Mouse (Mus musculus) heart, postnatal 0 days (tissue): ENCODE results near the gene Dcun1d5. TPM values are rescaled to one million over a fixed set of nuclear protein-coding genes. Genes with fewer than 3 reads are reported as not detected.
"Not testable (repeated sequence)": the region's sequence is repeated elsewhere in the genome, so short reads cannot be mapped to it uniquely, and the experiment has no call there.

Source experiments
- ATAC-seq: fragments of 200-750 bp; cut with Nextera tagmentation; 2 replicates; pipeline ENCODE4 v1.8.0; 2017; ENCODE audit warnings: low read depth, moderate number of reproducible peaks, moderate library complexity; ENCODE audit not compliant: insufficient read depth
- DNase-seq: peaks from one replicate; pipeline ENCODE4 v3.0.0-alpha.2; 2016; ENCODE audit warnings: low spot score
- H3K27ac ChIP-seq: fragments of 300-500 bp; sonication (generic); 2 replicates; pipeline ENCODE4 v1.5.1; 2014; ENCODE audit warnings: low read depth, mild to moderate bottlenecking
- H3K27me3 ChIP-seq: fragments of 300-500 bp; sonication (generic); 2 replicates; pipeline ENCODE4 v1.6.1; 2014; ENCODE audit warnings: low read length, mixed read lengths; ENCODE audit not compliant: control insufficient read depth, insufficient read depth
- H3K36me3 ChIP-seq: fragments of 300-500 bp; sonication (generic); replicated peaks from 2 replicates; pipeline ENCODE4 v1.6.1; 2014; ENCODE audit warnings: low read length, mixed read lengths; ENCODE audit not compliant: control insufficient read depth, insufficient read depth
- H3K4me1 ChIP-seq: fragments of 300-500 bp; sonication (generic); 2 replicates; pipeline ENCODE4 v1.6.1; 2014; ENCODE audit warnings: antibody characterized with exemption; ENCODE audit not compliant: control insufficient read depth, insufficient read depth
- H3K4me2 ChIP-seq: fragments of 300-500 bp; sonication (generic); 2 replicates; pipeline ENCODE4 v1.6.1; 2014; ENCODE audit warnings: low read depth, mild to moderate bottlenecking, low read length, moderate library complexity
- H3K4me3 ChIP-seq: fragments of 300-500 bp; sonication (generic); 2 replicates; pipeline ENCODE4 v1.5.1; 2014; ENCODE audit warnings: low read depth, low read length
- H3K9ac ChIP-seq: fragments of 300-500 bp; sonication (generic); replicated peaks from 2 replicates; pipeline ENCODE4 v1.6.1; 2014; ENCODE audit warnings: low read depth, low read length, mixed read lengths
- H3K9me3 ChIP-seq: fragments of 300-500 bp; sonication (generic); replicated peaks from 2 replicates; pipeline ENCODE4 v1.6.1; 2016; ENCODE audit warnings: low read length; ENCODE audit not compliant: control insufficient read depth
- CTCF ChIP-seq: IDR thresholded peaks from 2 replicates; pipeline ENCODE4 v1.5.1; 2016; ENCODE audit warnings: antibody characterized with exemption, control low read depth, low read depth
- EP300 ChIP-seq: IDR thresholded peaks from 2 replicates; pipeline ENCODE4 v1.6.1; 2016; ENCODE audit warnings: antibody characterized with exemption, low read depth
- WGBS: fragments of 180-500 bp; shearing (Covaris S2); extraction: QIAGEN DNeasy Blood & Tissue Kit; methylation state at CpG from one replicate; pipeline ENCODE4 v1.1.7; 2014; 5-methylcytosine and 5-hydroxymethylcytosine counted together
- polyA plus RNA-seq: library from polyadenylated mRNA; unstranded; fragments of >200 nt; fragmentation: Nextera tagmentation; extraction: Ambion mirVana; gene quantifications from 2 replicates; pipeline ENCODE4 v1.2.1, GENCODE M21; 2015
- total RNA-seq: library from RNA; depleted of rRNA; stranded (reverse); fragments of >200 nt; gene quantifications from 2 replicates; pipeline ENCODE4 v1.2.3, GENCODE M21; 2014; ENCODE audit warnings: low replicate concordance

Gene Dcun1d5
- total and polyA plus RNA-seq, 2 experiments from 2014 or later, result 50.6 to 86.1 TPM

- Histone ChIP-seq H3K27me3 (no peaks in the 10 kb centered on the region), H3K27ac (no peak overlapping the region), H3K4me2 (no peak overlapping the region), H3K9me3 (no peaks in the 10 kb centered on the region), H3K36me3 (peaks cover 6% of the 10 kb centered on the region; the same call in 1 of the 2 replicates), H3K4me1 (no peaks in the 10 kb centered on the region), H3K9ac (no peak overlapping the region), H3K4me3 (no peak overlapping the region)
- ATAC-seq, result no peak
- TF ChIP-seq CTCF (no peak), EP300 (no peak)
- WGBS, result 66% methylated on average over 6 of the region's 6 CpGs
- no peak for DNase-seq
Measured at GRCm38 (mm10) chr9:7167339-7167998, 16.9 kb upstream of the Dcun1d5 start.

GRCm38 (mm10) chr9:7173756-7174155 is 10.6 kb upstream of the Dcun1d5 start:
- no peak overlapping the region for H3K4me3 ChIP-seq
- H3K4me1 ChIP-seq, result peaks cover 4% of the 10 kb centered on the region; the same call in 1 of the 2 replicates
- ATAC-seq (no peak), DNase-seq (no peak)
- TF ChIP-seq EP300, result no peak
- no peak for TF ChIP-seq CTCF
- H3K9me3 ChIP-seq, result no peaks in the 10 kb centered on the region
- no peaks in the 10 kb centered on the region for H3K36me3 ChIP-seq
- H3K27ac ChIP-seq, result no peak overlapping the region
- H3K27me3 ChIP-seq, result no peaks in the 10 kb centered on the region
- no peak overlapping the region for H3K9ac ChIP-seq
- H3K4me2 ChIP-seq, result no peak overlapping the region
- 90% methylated on average over 1 of the region's 1 CpGs for WGBS

GRCm38 (mm10) chr9:7176618-7177610 is 7.4 kb upstream of the Dcun1d5 start:
- DNase-seq (peak; percentile 48), ATAC-seq (peak; percentile 98)
- WGBS, result 11% methylated on average over 41 of the region's 41 CpGs
- H3K36me3 ChIP-seq, result no peaks in the 10 kb centered on the region
- peak overlapping the region; percentile 55 for H3K4me3 ChIP-seq
- H3K9ac ChIP-seq, result no peak overlapping the region; the same call in 1 of the 2 replicates
- H3K27me3 ChIP-seq, result no peaks in the 10 kb centered on the region
- H3K27ac ChIP-seq, result no peak overlapping the region
- H3K4me1 ChIP-seq, result peaks cover 4% of the 10 kb centered on the region; the same call in 1 of the 2 replicates
- TF ChIP-seq EP300, result no peak
- H3K4me2 ChIP-seq, result peak overlapping the region; percentile 60
- H3K9me3 ChIP-seq, result no peaks in the 10 kb centered on the region

- WGBS, result under 1% methylated on average over 26 of the region's 31 CpGs
- Histone ChIP-seq H3K9ac (peak overlapping the region; percentile 82), H3K4me3 (peak overlapping the region; percentile 73), H3K36me3 (peaks cover 1% of the 10 kb centered on the region; the same call in 1 of the 2 replicates), H3K4me1 (peaks cover 24% of the 10 kb centered on the region; the same call in 1 of the 2 replicates), H3K9me3 (no peaks in the 10 kb centered on the region), H3K27me3 (no peaks in the 10 kb centered on the region), H3K27ac (peak overlapping the region; percentile 95), H3K4me2 (peak overlapping the region; percentile 69)
- no peak for TF ChIP-seq EP300
- TF ChIP-seq CTCF, result no peak
- ATAC-seq, result peak; percentile 73
- DNase-seq, result peak; percentile 11
Measured at GRCm38 (mm10) chr9:7184897-7185291, 574 bp downstream of the Dcun1d5 start.

DNA sequence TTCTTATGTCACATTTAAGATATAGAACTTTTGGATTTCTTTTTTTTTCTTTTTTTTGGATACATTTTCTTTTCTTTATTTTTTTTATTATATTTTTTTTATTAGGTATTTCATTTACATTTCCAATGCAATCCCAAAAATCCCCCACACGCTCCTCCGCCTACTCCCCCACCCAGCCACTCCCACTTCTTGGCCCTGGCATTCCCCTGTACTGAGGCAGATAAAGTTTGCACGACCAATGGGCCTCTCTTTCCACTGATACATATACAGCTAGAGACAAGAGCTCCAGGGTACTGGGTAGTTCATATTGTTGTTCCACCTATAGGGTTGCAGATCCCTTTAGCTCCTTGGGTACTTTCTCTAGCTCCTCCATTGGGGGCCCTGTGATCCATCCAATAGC is 6.4 kb downstream of the Dcun1d5 start:
- not testable (repeated sequence) for H3K27me3 ChIP-seq, DNase-seq
- WGBS, result 81% methylated on average over 3 of the region's 3 CpGs

More for the DNA sequence above, 6.4 kb downstream of the Dcun1d5 start:
- not testable (repeated sequence) for H3K9ac ChIP-seq, H3K9me3 ChIP-seq, H3K4me2 ChIP-seq, H3K4me3 ChIP-seq, H3K27ac ChIP-seq, H3K36me3 ChIP-seq, ATAC-seq
- peaks cover 12% of the 10 kb centered on the region; the same call in 1 of the 2 replicates for H3K4me1 ChIP-seq
